In the genomic region with DNA sequence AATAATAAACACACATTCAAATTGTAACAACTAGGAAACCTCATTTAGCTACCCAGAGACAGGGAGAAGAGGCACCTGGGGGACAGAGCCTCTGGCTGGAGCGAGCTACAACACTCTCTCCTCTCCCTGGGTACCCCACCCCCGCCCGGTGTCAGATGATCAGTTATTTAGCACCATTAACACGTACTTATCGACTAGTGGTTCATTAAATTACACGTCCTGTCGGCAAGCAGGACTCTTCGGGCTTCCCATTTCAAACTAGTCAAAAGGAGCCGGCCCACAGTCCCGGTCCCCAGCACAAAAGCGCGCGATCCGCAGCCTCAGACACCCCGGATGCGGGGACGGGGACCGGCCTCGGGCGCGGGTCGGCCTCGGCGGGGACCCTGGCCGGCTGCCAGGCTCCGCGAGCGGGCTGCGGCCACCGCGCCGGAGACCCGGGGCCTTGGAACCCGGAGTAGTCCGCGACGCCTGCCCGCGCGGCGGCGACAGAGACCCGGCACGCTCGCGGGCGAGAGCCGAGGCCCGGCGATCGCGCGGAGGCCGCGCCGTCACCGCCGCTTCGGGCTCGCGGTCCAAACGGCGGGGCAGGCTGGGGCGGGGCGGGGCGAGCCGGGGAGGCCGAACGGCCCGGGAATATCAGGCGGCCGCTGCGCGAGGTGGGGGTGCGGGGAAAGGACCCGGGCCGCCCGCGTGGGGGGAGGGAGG, we compare ENCODE assay signal across 7 mouse cellular contexts. TPM values are rescaled to one million over a fixed set of nuclear protein-coding genes. Genes with fewer than 3 reads are reported as not detected.
A peak's percentile ranks its signal among the peaks of the same experiment; 100 is the strongest.
DNase-seq lines count a peak whose midpoint lies in the region; TF ChIP-seq lines count a peak whose summit lies in the region.

No protein-coding gene starts in this region.

- DNase-seq in 3T3-L1 (ENCODE audit: low read depth, low spot score), result peak; percentile 62
- peak; percentile 67 for DNase-seq in cerebellum, adult 8-10 months
- DNase-seq in gastrocnemius, postnatal 14 days, result peak; percentile 3
- DNase-seq in layer of hippocampus, adult 9-11 months, result peak; percentile 40
- DNase-seq in lung, postnatal 36 days, result peak; percentile 54
- peak; percentile 50 for DNase-seq in skeletal muscle tissue, adult 2 months (ENCODE audit: low read depth, low spot score)

- H3K79me3 ChIP-seq in C2C12 (ENCODE audit: low read depth), result peaks cover 50% of the 10 kb centered on the region

- peaks cover 56% of the 10 kb centered on the region for H3K79me2 ChIP-seq in C2C12 (ENCODE audit: control insufficient read depth, insufficient read depth)

- peak overlapping the region; percentile 97 for H3ac ChIP-seq in C2C12 (ENCODE audit: control insufficient read depth, insufficient read length, low read depth)

- H3K27me3 ChIP-seq in C2C12 (ENCODE audit: control insufficient read depth, insufficient read depth, insufficient read length), result no peaks in the 10 kb centered on the region

- intact Hi-C loops in gastrocnemius, postnatal 14 days (cut with DNase I; ENCODE audit: low total_unique reads), result no loop called here

- H3K36me3 ChIP-seq in C2C12 (ENCODE audit: control insufficient read depth, insufficient read depth), result peaks cover 8% of the 10 kb centered on the region

- no peak for TF ChIP-seq CTCF in C2C12 (IDR thresholded peaks at IDR 0.05; ENCODE audit: control insufficient read depth, insufficient read depth, insufficient read length)

- peak overlapping the region; percentile 65 for H3K4me3 ChIP-seq in C2C12 (ENCODE audit: insufficient read depth, poor library complexity, severe bottlenecking)

TF ChIP-seq in C2C12, 6 proteins besides CTCF, POLR2A, EP300 and RAD21:
- TF ChIP-seq FOSL1 (IDR thresholded peaks at IDR 0.05; ENCODE audit: insufficient read depth, low read length, poor library complexity, severe bottlenecking) (no peak), CEBPB (IDR thresholded peaks at IDR 0.05; ENCODE audit: low read depth) (no peak), USF1 (IDR thresholded peaks at IDR 0.05; ENCODE audit: low read depth) (no peak), MAX (IDR thresholded peaks at IDR 0.05) (no peak), MYOD1 (IDR thresholded peaks at IDR 0.05; ENCODE audit: control insufficient read depth, insufficient read length, low read depth) (no peak), MYOG (IDR thresholded peaks at IDR 0.05; ENCODE audit: control insufficient read depth, extremely low read depth, insufficient read length) (no peak)

RNA-seq across cellular contexts. Expression of a gene that starts 0.7 kb away (rescaled TPM):
- polyA plus RNA-seq in C2C12 (2012; fragmentation: generic; extraction: Trizol), result 9.9 TPM
- 10 to 100 TPM; 27.2 to 29.1 TPM for total RNA-seq in gastrocnemius, postnatal 14 days (2021)

Comparison
In these comparisons a context has a peak if more than half of its experiments do, and no peak if none do; other contexts are left out.
1. Peak in every context shown above with its lines: DNase-seq and H3K4me3 ChIP-seq.
2. DNase-seq: peak in every context shown above with its lines; median percentile 67 in cerebellum, adult 8-10 months; 62 in 3T3-L1; 54 in lung, postnatal 36 days; 50 in skeletal muscle tissue, adult 2 months; 40 in layer of hippocampus, adult 9-11 months; 3 in gastrocnemius, postnatal 14 days.